Mouse (Mus musculus): ENCODE measurements around the gene Tpsab1. TPM values are rescaled to one million over a fixed set of nuclear protein-coding genes. Genes with fewer than 3 reads are reported as not detected.

Gene Tpsab1
- polyA plus RNA-seq, 1 experiment: not detected

DNA sequence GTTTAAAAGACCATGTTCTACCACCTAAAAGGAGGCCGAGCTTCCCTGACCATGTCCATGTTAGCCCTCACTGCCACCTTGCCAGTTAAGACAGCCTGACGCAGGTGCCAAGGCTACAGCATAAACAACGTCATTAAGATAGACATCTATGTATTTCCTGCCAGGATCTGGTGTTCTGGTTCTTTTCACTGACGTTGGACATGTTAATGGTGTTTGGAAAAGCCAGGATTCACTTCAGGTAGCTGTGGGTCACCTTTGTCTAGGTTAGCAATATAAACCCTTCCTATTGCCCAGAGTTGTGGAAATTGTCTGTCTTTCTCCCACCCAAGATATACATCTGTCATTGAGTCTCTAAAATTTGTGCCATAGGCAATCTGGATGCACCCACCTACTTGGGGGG, 37.0 kb downstream of the Tpsab1 start, which contains the start of gene Prss28:
Prss28 (plus strand) TSS at position 301 of the 400 bp plus-strand sequence.
- Histone ChIP-seq H3K4me1 (ENCODE audit: control insufficient read depth, insufficient read depth, low read length) (no peaks in the 10 kb centered on the region), H3K27ac (ENCODE audit: insufficient read depth, low read length) (no peak within 1 kb of the TSS), H3K4me3 (replicated peaks; ENCODE audit: insufficient read depth, low read depth, low read length) (no peak within 1 kb of the TSS), H3K27me3 (ENCODE audit: control insufficient read depth, insufficient read depth, low read length) (no peaks in the 10 kb centered on the region)
- no peak for DNase-seq
- TF ChIP-seq CTCF (IDR thresholded peaks at IDR 0.05; ENCODE audit: borderline replicate concordance, insufficient read depth, low read depth, low read length): no peak
- TF ChIP-seq POLR2A (IDR thresholded peaks at IDR 0.05; ENCODE audit: borderline replicate concordance, insufficient read depth, low read length): no peak
- WGBS: 61% methylated on average over 4 of the region's 4 CpGs

DNA sequence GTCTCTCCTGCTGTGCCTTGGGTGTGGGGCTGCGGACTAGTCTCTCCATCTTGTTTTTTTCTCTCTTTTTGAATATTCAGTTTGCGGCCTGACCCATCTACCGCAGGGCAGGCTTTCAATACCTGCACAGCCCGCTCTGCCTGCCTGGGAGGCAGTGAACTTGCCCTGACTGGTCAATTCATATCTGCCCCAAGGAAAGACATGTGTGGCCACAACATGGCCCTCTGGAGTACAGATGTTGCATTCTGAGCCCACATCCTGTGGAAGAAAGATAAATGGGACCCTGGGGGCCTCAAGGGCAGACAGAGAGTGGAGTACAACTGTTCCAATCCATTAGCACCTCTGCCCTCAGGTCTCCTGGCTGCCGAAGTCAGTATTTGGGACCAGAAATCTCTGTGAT, 47.3 kb downstream of the Tpsab1 start, which contains the start of gene Prss34:
Prss34 (plus strand) TSS at position 301 of the 400 bp plus-strand sequence.
- Histone ChIP-seq H3K4me3 (replicated peaks; ENCODE audit: insufficient read depth, low read depth, low read length) (no peak within 1 kb of the TSS), H3K27ac (ENCODE audit: insufficient read depth, low read length) (no peak within 1 kb of the TSS), H3K4me1 (ENCODE audit: control insufficient read depth, insufficient read depth, low read length) (no peaks in the 10 kb centered on the region), H3K27me3 (ENCODE audit: control insufficient read depth, insufficient read depth, low read length) (no peaks in the 10 kb centered on the region; the same call in 1 of the 2 replicates)
- no peak for DNase-seq
- TF ChIP-seq POLR2A (IDR thresholded peaks at IDR 0.05; ENCODE audit: borderline replicate concordance, insufficient read depth, low read length): no peak
- WGBS: 82% methylated on average over 5 of the region's 5 CpGs

DNA sequence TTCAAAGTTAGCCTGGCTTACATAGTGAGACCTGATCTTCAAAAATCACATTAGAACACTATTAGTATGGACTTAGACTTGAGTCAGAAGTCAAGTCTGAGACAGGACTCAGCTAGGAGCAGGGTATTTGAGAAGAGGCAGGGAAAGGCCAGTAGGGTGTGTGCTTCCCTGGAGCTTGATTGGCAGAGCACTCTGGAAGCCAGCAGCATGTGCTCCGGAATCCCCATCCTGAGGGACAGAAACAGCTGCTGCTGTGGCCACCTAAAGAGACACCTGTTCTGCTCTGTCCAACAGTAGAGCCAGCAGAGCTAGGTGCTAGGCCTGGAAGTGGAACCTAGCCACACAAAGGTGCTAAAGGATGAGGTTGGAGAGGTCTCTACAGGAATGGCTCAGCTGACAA, 51.3 kb downstream of the Tpsab1 start:
- TF ChIP-seq CTCF (IDR thresholded peaks at IDR 0.05; ENCODE audit: borderline replicate concordance, insufficient read depth, low read depth, low read length) (no peak), POLR2A (IDR thresholded peaks at IDR 0.05; ENCODE audit: borderline replicate concordance, insufficient read depth, low read length) (no peak)
- no peaks in the 10 kb centered on the region for H3K27me3 ChIP-seq (ENCODE audit: control insufficient read depth, insufficient read depth, low read length)
- no peak overlapping the region for H3K27ac ChIP-seq (ENCODE audit: insufficient read depth, low read length)
- WGBS: 33% methylated on average over 1 of the region's 1 CpGs
- DNase-seq: no peak
- no peak overlapping the region for H3K4me3 ChIP-seq (replicated peaks; ENCODE audit: insufficient read depth, low read depth, low read length)
- H3K4me1 ChIP-seq (ENCODE audit: control insufficient read depth, insufficient read depth, low read length): no peaks in the 10 kb centered on the region

DNA sequence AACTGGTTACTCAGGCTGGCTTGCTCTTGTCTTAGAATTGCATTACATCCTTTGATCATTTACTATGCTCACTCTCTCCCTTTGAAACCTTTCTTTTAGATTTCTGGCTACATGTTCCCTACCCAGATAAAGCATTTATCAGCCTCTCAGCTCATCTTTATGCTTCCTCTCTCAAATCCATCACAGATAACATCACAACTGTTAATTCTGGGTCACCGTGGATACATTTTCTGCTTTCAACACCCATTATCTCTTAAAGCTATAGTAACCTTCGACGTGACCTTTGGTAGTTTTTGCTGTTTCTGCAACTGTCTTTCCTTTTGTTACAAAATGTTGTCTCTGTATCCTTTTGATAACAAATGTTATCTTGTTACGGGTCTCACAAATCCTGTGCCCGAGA, 51.9 kb downstream of the Tpsab1 start:
- no peaks in the 10 kb centered on the region for H3K27me3 ChIP-seq (ENCODE audit: control insufficient read depth, insufficient read depth, low read length)
- TF ChIP-seq POLR2A (IDR thresholded peaks at IDR 0.05; ENCODE audit: borderline replicate concordance, insufficient read depth, low read length) (no peak), CTCF (IDR thresholded peaks at IDR 0.05; ENCODE audit: borderline replicate concordance, insufficient read depth, low read depth, low read length) (no peak)
- no peak overlapping the region for H3K4me3 ChIP-seq (replicated peaks; ENCODE audit: insufficient read depth, low read depth, low read length)
- no peak for DNase-seq
- no peaks in the 10 kb centered on the region for H3K4me1 ChIP-seq (ENCODE audit: control insufficient read depth, insufficient read depth, low read length)
- 87% methylated on average over 5 of the region's 5 CpGs for WGBS
- H3K27ac ChIP-seq (ENCODE audit: insufficient read depth, low read length): no peak overlapping the region

Other genes starting within 250 kb of the Tpsab1 start
- gene Telo2, start 229.6 kb downstream of the Tpsab1 start, polyA plus RNA-seq (2012; rRNA removed): 39.5 and 43.7 TPM in 2 replicates
- 0.11 TPM in 1 of 2 replicates, not detected in the other for gene Ptx4, start 224.8 kb downstream of the Tpsab1 start, polyA plus RNA-seq (2012; rRNA removed)
- 50.3 and 52.7 TPM in 2 replicates for gene Clcn7, start 212.2 kb downstream of the Tpsab1 start, polyA plus RNA-seq (2012; rRNA removed)
- 0.06 and 0.10 TPM in 2 replicates for gene Ccdc154, start 183.1 kb downstream of the Tpsab1 start, polyA plus RNA-seq (2012; rRNA removed)
- gene Gm38655, start 170.1 kb downstream of the Tpsab1 start, polyA plus RNA-seq (2012; rRNA removed): not detected in 2 replicates
- gene BC003965, start 161.0 kb downstream of the Tpsab1 start, polyA plus RNA-seq (2012; rRNA removed): 23.4 and 25.2 TPM in 2 replicates
- 56.2 and 57.4 TPM in 2 replicates for gene Unkl, start 157.2 kb downstream of the Tpsab1 start, polyA plus RNA-seq (2012; rRNA removed)
- 131 and 146 TPM in 2 replicates for gene Gnptg, start 105.4 kb downstream of the Tpsab1 start, polyA plus RNA-seq (2012; rRNA removed)
- gene Tsr3, start 105.4 kb downstream of the Tpsab1 start, polyA plus RNA-seq (2012; rRNA removed): 40.4 and 42.4 TPM in 2 replicates
- gene Baiap3, start 89.2 kb downstream of the Tpsab1 start, polyA plus RNA-seq (2012; rRNA removed): 24.4 and 26.5 TPM in 2 replicates
- 253 and 255 TPM in 2 replicates for gene Ube2i, start 70.9 kb downstream of the Tpsab1 start, polyA plus RNA-seq (2012; rRNA removed)
- gene Prss34, start 47.2 kb downstream of the Tpsab1 start, polyA plus RNA-seq (2012; rRNA removed): not detected in 2 replicates
- gene Prss28, start 36.9 kb downstream of the Tpsab1 start, polyA plus RNA-seq (2012; rRNA removed): not detected in 2 replicates
- gene Prss29, start 26.9 kb downstream of the Tpsab1 start, polyA plus RNA-seq (2012; rRNA removed): not detected in 2 replicates
- 0.16 TPM in 1 of 2 replicates, not detected in the other for gene Tpsb2, start 20.7 kb upstream of the Tpsab1 start, polyA plus RNA-seq (2012; rRNA removed)
- gene Tpsg1, start 23.7 kb upstream of the Tpsab1 start, polyA plus RNA-seq (2012; rRNA removed): not detected in 2 replicates
- 10.8 and 12.4 TPM in 2 replicates for gene Cacna1h, start 88.2 kb upstream of the Tpsab1 start, polyA plus RNA-seq (2012; rRNA removed)
- 1.1 and 1.3 TPM in 2 replicates for gene Tekt4, start 109.1 kb upstream of the Tpsab1 start, polyA plus RNA-seq (2012; rRNA removed)
- 0.11 and 0.16 TPM in 2 replicates for gene Sstr5, start 151.7 kb upstream of the Tpsab1 start, polyA plus RNA-seq (2012; rRNA removed)
- gene Sox8, start 225.1 kb upstream of the Tpsab1 start, polyA plus RNA-seq (2012; rRNA removed): 35.9 and 38.0 TPM in 2 replicates
- gene Lmf1, start 233.5 kb upstream of the Tpsab1 start, polyA plus RNA-seq (2012; rRNA removed): 18.6 and 19.1 TPM in 2 replicates